Mouse (Mus musculus) bone marrow macrophage, adult 2 months (primary cell): ENCODE measurements around the gene Caly.

Source experiments
- CTCF ChIP-seq: IDR thresholded peaks from 2 replicates; pipeline ENCODE4 v1.5.1; 2012; ENCODE audit warnings: low read depth, mild to moderate bottlenecking, low read length, moderate library complexity
- POLR2A ChIP-seq: IDR thresholded peaks from 2 replicates; pipeline ENCODE4 v1.6.1; 2012; ENCODE audit warnings: mild to moderate bottlenecking, low read depth, low read length, borderline replicate concordance

GRCm38 (mm10) chr7:140077698-140078097 is 4.7 kb downstream of the Caly start:
- TF ChIP-seq POLR2A (no peak), CTCF (no peak)
